Mouse (Mus musculus): ENCODE measurements at regions not wholly inside any gene's neighbourhood (a gene's known extent, or its start where the extent isn't known, plus 50 kb on each side); places are given as distances from the start of the nearest gene placed in this dataset.

- TF ChIP-seq CTCF (IDR thresholded peaks at IDR 0.05; ENCODE audit: low read depth, low read length), result no peak
- TF ChIP-seq POLR2A (IDR thresholded peaks at IDR 0.05; ENCODE audit: insufficient read depth, low read length), result no peak
These were observed 124.7 kb downstream of the Tmem38b start for GRCm38 (mm10) chr4:53950496-53950895.
